Mouse (Mus musculus) liver, adult 2 months (tissue): ENCODE data around the gene Glrx5.

ENCODE experiments used
- CTCF ChIP-seq: fragments of 200-500 bp; IDR thresholded peaks from 2 replicates; pipeline ENCODE4 v1.5.1; 2011; ENCODE audit warnings: low read depth, low read length, control low read depth
- POLR2A ChIP-seq: fragments of 200-500 bp; IDR thresholded peaks from 2 replicates; pipeline ENCODE4 v1.6.1; 2011; ENCODE audit warnings: low read length, control low read depth; ENCODE audit not compliant: insufficient read depth; ENCODE audit errors: extremely low read depth

GRCm38 (mm10) chr12:105091604-105092003, 59.1 kb downstream of the Glrx5 start:
- TF ChIP-seq CTCF = no peak
- TF ChIP-seq POLR2A = no peak
